Mouse (Mus musculus) testis, adult 2 months (tissue): ENCODE measurements around the gene Cd19.

Experiments
- CTCF ChIP-seq: fragments of 200-500 bp; IDR thresholded peaks from 2 replicates; pipeline ENCODE4 v1.5.1; 2012; ENCODE audit warnings: low read depth, mild to moderate bottlenecking, inconsistent platforms, low read length, moderate library complexity; ENCODE audit not compliant: control insufficient read depth, insufficient read depth, insufficient replicate concordance
- POLR2A ChIP-seq: fragments of 200-500 bp; IDR thresholded peaks from 2 replicates; pipeline ENCODE4 v1.6.1; 2012; ENCODE audit warnings: low read depth, mild to moderate bottlenecking, inconsistent platforms, low read length, moderate library complexity; ENCODE audit not compliant: control insufficient read depth

- TF ChIP-seq POLR2A (no peak), CTCF (no peak)
Measured at GRCm38 (mm10) chr7:126417606-126418005, 2.9 kb upstream of the Cd19 start.
